Mouse (Mus musculus) heart, adult 18-20 months (tissue): ENCODE measurements around the gene Tnnt1. TPM values are rescaled to one million over a fixed set of nuclear protein-coding genes. Genes with fewer than 3 reads are reported as not detected.

Experiments
- total RNA-seq, 2 experiments: library from RNA; stranded (reverse); gene quantifications; 2 replicates each; pipeline ENCODE4 v1.2.3; 2021

The Tnnt1 gene
- total RNA-seq, 2 experiments from 2014 or later: 20.9 to 22.2 TPM

Other genes with a start within 250 kb of the Tnnt1 start
- under 1 TPM; 0.18 to 0.30 TPM for gene Ncr1, start 178.7 kb downstream of the Tnnt1 start, total RNA-seq
- under 1 TPM; 0.21 to 0.50 TPM for gene Gp6, start 118.6 kb downstream of the Tnnt1 start, total RNA-seq
- gene Rdh13, start 70.7 kb downstream of the Tnnt1 start, total RNA-seq: 10 to 100 TPM; 33.1 to 40.5 TPM
- gene Eps8l1, start 55.7 kb downstream of the Tnnt1 start, total RNA-seq: 1 to 10 TPM; 2.1 to 3.4 TPM
- 10 to 100 TPM; 54.6 to 62.1 TPM for gene Ppp1r12c, start 14.7 kb downstream of the Tnnt1 start, total RNA-seq
- over 10,000 TPM; 10,363 to 11,433 TPM for gene Tnni3, start 7.8 kb upstream of the Tnnt1 start, total RNA-seq
- 1 to 10 TPM; 2.0 to 2.5 TPM for gene Dnaaf3, start 16.1 kb upstream of the Tnnt1 start, total RNA-seq
- gene Syt5, start 31.2 kb upstream of the Tnnt1 start, total RNA-seq: 1 to 10 TPM in 1 of 2 experiments, under 1 TPM in 1; 0.36 to 1.3 TPM
- not detected for gene Ptprh, start 87.7 kb upstream of the Tnnt1 start, total RNA-seq
- gene Tmem86b, start 115.0 kb upstream of the Tnnt1 start, total RNA-seq: 1 to 10 TPM; 3.8 to 6.5 TPM
- gene Ppp6r1, start 142.6 kb upstream of the Tnnt1 start, total RNA-seq: 10 to 100 TPM; 69.2 to 70.4 TPM
- gene Hspbp1, start 168.7 kb upstream of the Tnnt1 start, total RNA-seq: 10 to 100 TPM; 33.8 to 38.5 TPM
- gene Brsk1, start 174.2 kb upstream of the Tnnt1 start, total RNA-seq: 1 to 10 TPM; 1.1 to 1.2 TPM
- under 1 TPM in 1 of 2 experiments, not detected in 1; 0.10 TPM for gene Tmem150b, start 208.9 kb upstream of the Tnnt1 start, total RNA-seq
- 10 to 100 TPM in 1 of 2 experiments, 1 to 10 TPM in 1; 9.6 to 10.0 TPM for gene Kmt5c, start 223.7 kb upstream of the Tnnt1 start, total RNA-seq
- 1 to 10 TPM; 1.4 to 2.3 TPM for gene Cox6b2, start 236.7 kb upstream of the Tnnt1 start, total RNA-seq